Mouse (Mus musculus) cerebellum, adult 2 months (tissue): ENCODE results near the gene Pkib. TPM values are rescaled to one million over a fixed set of nuclear protein-coding genes. Genes with fewer than 3 reads are reported as not detected.

ENCODE experiments used
- DNase-seq, 2 experiments: peaks; one replicate each; pipeline ENCODE4 v3.0.0; 2021
- H3K27ac ChIP-seq: fragments of 200-500 bp; 2 replicates; pipeline ENCODE4 v1.5.1; 2012; ENCODE audit warnings: low read length, control low read depth, inconsistent platforms; ENCODE audit not compliant: insufficient read depth
- H3K27me3 ChIP-seq: fragments of 200-500 bp; 2 replicates; pipeline ENCODE4 v1.6.1; 2012; ENCODE audit warnings: inconsistent platforms, mild to moderate bottlenecking, low read length, moderate library complexity; ENCODE audit not compliant: control insufficient read depth, insufficient read depth
- H3K4me1 ChIP-seq: fragments of 200-500 bp; 2 replicates; pipeline ENCODE4 v1.6.1; 2011; ENCODE audit warnings: low read length; ENCODE audit not compliant: control insufficient read depth, insufficient read depth
- H3K4me3 ChIP-seq: fragments of 200-500 bp; replicated peaks from 2 replicates; pipeline ENCODE3; 2011; ENCODE audit warnings: mild to moderate bottlenecking, low read depth, low read length, control low read depth; ENCODE audit not compliant: insufficient read depth
- CTCF ChIP-seq: fragments of 200-500 bp; IDR thresholded peaks from 2 replicates; pipeline ENCODE4 v1.5.1; 2011; ENCODE audit warnings: low read depth, mild to moderate bottlenecking, control low read depth, low read length, moderate library complexity, borderline replicate concordance; ENCODE audit not compliant: insufficient read depth
- POLR2A ChIP-seq: fragments of 200-500 bp; IDR thresholded peaks from 2 replicates; pipeline ENCODE4 v1.6.1; 2011; ENCODE audit warnings: low read length, control low read depth, borderline replicate concordance; ENCODE audit not compliant: insufficient read depth
- WGBS: fragments of 180-500 bp; shearing (Covaris S2); methylation state at CpG from one replicate; pipeline ENCODE4 v1.1.7; 2018; 5-methylcytosine and 5-hydroxymethylcytosine counted together
- polyA plus RNA-seq: library from polyadenylated mRNA; depleted of rRNA; stranded (reverse); fragments of >200 nt; gene quantifications from 2 replicates; pipeline ENCODE4 v1.2.3, GENCODE M21; 2012

The Pkib gene
- polyA plus RNA-seq, 1 experiment = 89.3 TPM

DNA sequence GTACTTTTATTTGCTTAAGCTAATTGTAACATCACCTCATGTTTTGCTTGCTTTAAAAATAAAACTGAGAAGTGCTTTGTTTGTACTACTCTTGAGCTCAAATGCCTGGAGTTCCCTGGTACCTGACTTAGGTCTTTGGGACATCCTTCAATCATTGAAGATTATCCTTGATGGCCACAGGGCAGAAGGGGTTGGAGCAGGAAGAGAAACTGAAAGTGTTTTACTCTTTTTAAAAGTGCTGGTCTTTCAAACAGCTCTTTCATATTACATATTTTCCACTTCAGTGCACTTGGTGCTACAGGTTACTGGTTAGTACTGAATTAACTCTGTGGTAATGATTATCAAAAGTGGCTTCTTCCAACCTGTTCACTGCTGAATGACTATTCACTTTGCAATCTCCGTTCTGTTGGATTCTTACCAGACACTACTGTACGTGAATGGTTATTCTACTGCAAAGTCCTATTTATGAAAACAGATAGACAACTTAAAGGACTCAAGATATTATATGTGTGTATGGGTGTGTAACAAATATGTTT, 123.5 kb downstream of the Pkib start:
- Histone ChIP-seq H3K4me3 (no peak overlapping the region), H3K27ac (no peak overlapping the region), H3K27me3 (no peaks in the 10 kb centered on the region; the same call in 1 of the 2 replicates), H3K4me1 (no peaks in the 10 kb centered on the region)
- no peak for TF ChIP-seq CTCF
- no peak for DNase-seq
- 94% methylated on average over 2 of the region's 2 CpGs for WGBS

DNA sequence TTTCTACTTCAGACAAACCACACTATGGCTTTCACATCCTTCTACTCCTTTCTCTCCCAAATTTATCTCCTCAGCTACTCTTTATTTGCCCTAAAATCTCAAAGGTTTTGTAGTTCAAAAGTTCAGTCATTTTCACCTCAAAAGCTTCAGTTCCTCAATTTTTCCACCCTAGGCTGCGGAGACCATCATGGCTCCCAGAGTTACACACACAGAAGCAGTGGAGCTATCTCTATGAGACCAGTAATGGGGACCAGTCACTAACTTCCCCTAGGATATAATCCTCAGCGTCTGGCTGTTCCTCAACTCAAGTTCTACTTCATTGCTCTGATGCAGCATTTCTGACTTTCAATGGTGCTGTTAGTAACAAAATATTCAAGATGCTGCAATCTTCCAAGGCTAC, 127.2 kb downstream of the Pkib start:
- H3K4me1 ChIP-seq = no peaks in the 10 kb centered on the region
- H3K4me3 ChIP-seq = no peak overlapping the region
- H3K27ac ChIP-seq = no peak overlapping the region
- TF ChIP-seq POLR2A = no peak
- TF ChIP-seq CTCF = no peak
- H3K27me3 ChIP-seq = no peaks in the 10 kb centered on the region; the same call in 1 of the 2 replicates
- DNase-seq = no peak
- 93% methylated on average over 2 of the region's 2 CpGs for WGBS

DNA sequence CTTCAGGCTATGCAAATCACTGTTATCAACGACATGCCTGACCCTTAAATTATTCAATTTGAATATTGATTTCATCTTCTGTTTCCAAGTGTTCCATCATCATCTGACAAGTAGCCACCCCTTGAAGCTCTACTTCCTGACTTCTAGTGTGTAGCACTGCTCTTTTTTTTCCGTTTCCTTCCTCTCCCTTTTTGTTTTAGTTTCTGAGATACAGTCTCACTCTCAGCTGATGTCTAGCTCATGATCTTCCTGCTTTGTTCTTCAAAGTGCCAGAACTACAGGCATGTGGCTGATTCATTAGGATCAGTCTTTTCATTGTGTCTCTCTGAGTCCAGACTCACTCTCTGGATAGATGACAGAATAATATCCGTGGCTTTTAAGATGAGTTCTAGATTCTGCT, 128.9 kb downstream of the Pkib start:
- no peak for DNase-seq
- no peaks in the 10 kb centered on the region for H3K4me1 ChIP-seq
- H3K27ac ChIP-seq = no peak overlapping the region
- H3K4me3 ChIP-seq = no peak overlapping the region
- TF ChIP-seq POLR2A (no peak), CTCF (no peak)
- no peaks in the 10 kb centered on the region; the same call in 1 of the 2 replicates for H3K27me3 ChIP-seq
- WGBS = 62% methylated on average over 3 of the region's 3 CpGs

DNA sequence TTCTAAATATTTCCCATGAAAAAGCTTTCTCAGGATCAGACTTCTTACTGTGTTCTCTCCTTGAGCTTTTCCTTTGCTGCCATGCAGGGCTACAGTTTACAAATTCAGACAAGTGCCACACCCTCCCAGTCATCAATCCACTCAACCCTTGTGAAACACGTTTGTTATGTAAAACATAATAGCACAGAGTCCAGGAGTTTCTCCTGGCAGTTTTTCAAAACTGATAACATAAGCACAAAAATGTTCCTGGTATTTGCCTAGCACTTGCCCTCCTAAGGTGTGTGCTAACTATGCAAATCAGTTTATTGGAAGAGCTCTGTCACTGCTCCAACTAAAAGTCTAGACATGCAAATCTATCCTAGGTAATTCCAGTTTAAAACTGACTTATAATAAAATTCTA, 131.3 kb downstream of the Pkib start:
- Histone ChIP-seq H3K4me3 (no peak overlapping the region), H3K27me3 (no peaks in the 10 kb centered on the region; the same call in 1 of the 2 replicates), H3K4me1 (no peaks in the 10 kb centered on the region), H3K27ac (no peak overlapping the region)
- TF ChIP-seq CTCF = no peak
- TF ChIP-seq POLR2A = no peak
- WGBS = 17% methylated on average over 1 of the region's 1 CpGs
- DNase-seq = no peak

DNA sequence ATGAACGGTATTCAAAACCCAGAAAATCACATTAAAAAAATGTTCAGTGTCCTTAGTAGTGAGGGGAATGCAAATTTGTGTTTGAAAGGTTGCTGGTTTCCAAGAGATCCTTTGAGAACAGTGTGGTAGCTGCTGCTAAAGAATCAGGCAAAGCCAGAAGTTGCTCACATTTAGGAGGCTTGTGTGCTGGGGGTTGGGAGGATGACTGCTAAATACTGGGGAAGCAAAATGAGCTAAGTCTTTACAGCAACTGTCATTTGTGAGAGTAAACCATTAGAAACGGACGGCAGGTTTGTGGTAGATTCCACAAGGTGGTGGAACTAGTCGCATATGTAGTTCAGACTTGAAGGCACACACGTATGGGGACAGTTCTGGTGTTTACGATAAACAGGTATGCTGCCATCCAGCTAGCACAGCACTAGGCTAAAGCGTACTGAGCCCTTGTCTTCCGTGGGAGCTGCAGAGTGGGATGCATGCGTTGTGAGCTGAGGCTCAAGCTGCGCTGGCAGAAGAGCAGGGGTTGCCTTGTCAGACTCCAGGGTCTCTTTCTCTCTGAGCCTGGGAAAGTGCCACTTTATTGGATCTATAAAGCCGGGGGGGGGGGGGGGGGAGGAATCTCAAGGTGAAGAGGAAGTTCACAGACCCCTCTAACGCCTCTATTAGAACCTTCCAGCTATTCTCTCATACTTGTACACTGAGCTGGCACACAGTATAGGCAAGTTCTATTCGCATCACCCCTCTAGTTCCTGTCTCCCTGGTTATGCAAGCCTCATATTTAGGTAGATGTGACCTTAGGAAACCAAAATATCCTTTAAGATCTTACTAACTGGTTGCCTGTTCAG, 151.7 kb downstream of the Pkib start:
- WGBS = 63% methylated on average over 13 of the region's 13 CpGs
- no peaks in the 10 kb centered on the region for H3K27me3 ChIP-seq
- TF ChIP-seq CTCF (no peak), POLR2A (no peak)
- no peaks in the 10 kb centered on the region for H3K4me1 ChIP-seq
- H3K27ac ChIP-seq = no peak overlapping the region
- DNase-seq = no peak
- no peak overlapping the region for H3K4me3 ChIP-seq

DNA sequence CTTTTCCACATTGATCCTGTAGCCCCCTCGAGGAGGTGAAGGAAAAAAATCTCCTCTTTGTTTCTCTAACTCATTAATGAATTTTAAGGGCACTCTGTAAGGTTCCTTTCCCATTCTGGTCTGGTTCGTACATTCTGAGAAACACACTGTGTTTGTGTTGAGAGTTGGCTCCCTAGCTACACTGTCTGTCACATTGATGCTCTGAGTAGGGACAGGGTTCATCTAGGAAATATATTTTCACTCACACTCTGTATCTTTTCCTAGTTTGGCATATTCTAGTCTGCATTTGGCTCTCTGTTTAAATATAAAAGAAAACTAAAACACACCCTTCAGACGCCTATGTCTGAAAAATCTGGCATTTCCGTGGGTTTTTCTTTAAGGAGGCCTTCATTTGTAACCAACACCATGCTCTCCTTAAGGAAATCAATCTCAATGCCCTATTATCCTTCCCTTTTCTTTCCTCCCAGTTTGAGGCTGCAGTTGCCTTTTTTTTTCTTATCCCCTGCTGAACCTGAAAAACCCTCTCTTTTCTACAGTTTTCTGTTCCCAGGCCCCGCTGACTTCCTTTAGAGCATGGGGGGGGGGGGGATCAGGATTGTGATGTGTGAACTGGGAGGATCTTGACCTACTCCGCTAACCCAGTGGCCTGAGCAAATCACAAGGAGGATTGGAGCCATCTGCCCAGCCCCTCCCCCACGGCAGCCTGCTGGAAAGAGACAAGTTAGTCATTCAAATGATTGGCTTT, 152.5 kb downstream of the Pkib start:
- H3K27ac ChIP-seq = no peak overlapping the region
- DNase-seq = peak; percentile 74 to 81
- no peaks in the 10 kb centered on the region for H3K4me1 ChIP-seq
- H3K27me3 ChIP-seq = no peaks in the 10 kb centered on the region
- 30% methylated on average over 7 of the region's 7 CpGs for WGBS
- TF ChIP-seq CTCF (no peak), POLR2A (no peak)
- peak overlapping the region; percentile 4 for H3K4me3 ChIP-seq

DNA sequence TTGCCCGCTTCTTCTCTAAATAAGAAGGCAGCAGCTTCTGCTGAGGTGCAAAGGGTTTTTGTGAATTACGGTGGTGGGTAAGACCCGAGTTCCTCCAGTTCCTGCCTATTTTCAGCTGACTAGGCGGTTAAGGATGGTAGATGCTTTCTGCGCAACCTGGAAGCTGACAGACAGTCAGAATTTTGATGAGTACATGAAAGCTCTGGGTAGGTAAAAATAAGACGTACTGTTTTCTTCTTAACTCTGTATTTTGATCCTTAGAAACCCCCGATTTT, 153.0 kb downstream of the Pkib start, which contains the start of gene Fabp7:
Gene Fabp7 (plus strand): TSS at position 6 of the 275 bp plus-strand sequence.
- DNase-seq = no peak
- WGBS = 24% methylated on average over 7 of the region's 7 CpGs
- Histone ChIP-seq H3K27ac (no peak within 1 kb of the TSS), H3K4me1 (no peaks in the 10 kb centered on the region), H3K27me3 (no peaks in the 10 kb centered on the region), H3K4me3 (peak within 1 kb of the TSS; percentile 4)
- no peak for TF ChIP-seq CTCF
- TF ChIP-seq POLR2A = no peak
